Mouse (Mus musculus): ENCODE results near the gene Marc1.
A peak's percentile ranks its signal among the peaks of the same experiment; 100 is the strongest.

DNA sequence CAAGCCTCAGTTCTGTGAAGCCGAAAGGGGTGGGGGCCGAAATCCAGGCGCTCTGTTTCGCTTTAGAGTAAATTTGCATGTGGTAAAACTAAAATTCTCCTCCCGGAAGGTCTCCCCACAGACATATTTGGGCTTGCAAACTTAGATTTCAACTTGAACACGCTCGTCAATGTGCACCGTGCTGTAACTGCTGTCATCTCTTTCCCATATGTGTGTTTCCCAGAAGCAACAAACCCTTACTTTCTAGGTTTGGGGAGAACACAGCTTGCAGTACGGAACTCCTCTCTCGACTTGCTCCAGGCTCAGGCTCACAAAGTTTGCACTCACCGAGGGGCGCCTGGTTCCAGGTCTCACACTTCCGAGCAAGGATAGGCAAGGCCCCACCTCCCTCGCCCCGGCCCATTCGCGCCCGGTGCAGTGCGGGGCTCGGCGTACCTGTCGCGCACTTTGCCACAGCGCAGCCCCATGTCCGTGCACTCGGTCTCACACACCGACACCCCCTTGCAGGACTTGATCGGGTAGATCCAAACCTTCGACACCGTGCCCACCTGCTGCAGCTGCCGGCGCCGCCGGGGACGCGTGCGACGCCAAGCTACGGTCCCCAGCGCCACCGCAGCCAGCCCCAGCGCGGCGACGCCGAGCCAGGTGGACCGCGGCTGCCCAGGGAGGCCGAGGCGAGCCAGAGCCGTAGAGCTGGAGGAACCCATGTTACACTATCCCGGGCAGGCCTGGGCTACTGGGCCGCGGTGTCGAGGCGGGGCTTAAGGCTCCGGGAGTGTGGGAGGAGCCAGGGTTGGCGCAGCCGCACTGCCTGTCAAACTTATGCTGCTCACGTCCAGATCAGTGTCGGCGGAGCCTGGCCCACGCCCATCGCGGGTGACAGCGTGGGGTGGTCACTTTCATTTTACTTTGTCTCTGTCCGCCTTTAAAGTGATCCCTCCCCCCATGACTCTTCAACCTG lies 34.3 kb upstream of the Marc1 start:
- TF ChIP-seq POLR2A (IDR thresholded peaks at IDR 0.05; ENCODE audit: extremely low read depth, insufficient read depth, low read length) (peak; percentile 88), CTCF (IDR thresholded peaks at IDR 0.05; ENCODE audit: extremely low read depth, insufficient read depth, low read length) (no peak)

All from cortical plate, adult 2 months (tissue).